Mouse (Mus musculus) limb, embryonic 14.5 days (tissue): ENCODE results near the gene Hnrnph3. TPM values are rescaled to one million over a fixed set of nuclear protein-coding genes. Genes with fewer than 3 reads are reported as not detected.

Experiments
- ATAC-seq: fragments of 200-750 bp; cut with Nextera tagmentation; 2 replicates; pipeline ENCODE4 v1.8.0; 2017; ENCODE audit warnings: low read depth, moderate number of reproducible peaks, moderate TSS enrichment; ENCODE audit not compliant: low FRiP score
- DNase-seq: peaks from one replicate; pipeline ENCODE4 v3.0.0-alpha.2; 2015; ENCODE audit warnings: low spot score
- H3K27ac ChIP-seq: fragments of 300-500 bp; sonication (generic); replicated peaks from 2 replicates; pipeline ENCODE4 v1.5.1; 2014; ENCODE audit warnings: low read depth, mild to moderate bottlenecking, low read length, moderate library complexity, mixed read lengths
- H3K27me3 ChIP-seq: fragments of 300-500 bp; sonication (generic); 2 replicates; pipeline ENCODE4 v1.6.1; 2014; ENCODE audit warnings: low read length, mixed read lengths; ENCODE audit not compliant: control insufficient read depth, insufficient read depth
- H3K36me3 ChIP-seq: fragments of 300-500 bp; sonication (generic); 2 replicates; pipeline ENCODE4 v1.6.1; 2014; ENCODE audit warnings: mild to moderate bottlenecking, low read length, moderate library complexity, mixed read lengths; ENCODE audit not compliant: control insufficient read depth, insufficient read depth
- H3K4me1 ChIP-seq: fragments of 300-500 bp; sonication (generic); 2 replicates; pipeline ENCODE4 v1.6.1; 2014; ENCODE audit warnings: antibody characterized with exemption, low read length, mixed read lengths; ENCODE audit not compliant: control insufficient read depth, insufficient read depth
- H3K4me2 ChIP-seq: fragments of 300-500 bp; sonication (generic); replicated peaks from 2 replicates; pipeline ENCODE4 v1.6.1; 2014; ENCODE audit warnings: low read depth, mild to moderate bottlenecking, low read length, moderate library complexity; ENCODE audit not compliant: severe bottlenecking
- H3K4me3 ChIP-seq: fragments of 300-500 bp; sonication (generic); replicated peaks from 2 replicates; pipeline ENCODE4 v1.5.1; 2014; ENCODE audit warnings: low read length
- H3K9ac ChIP-seq: fragments of 300-500 bp; sonication (generic); 2 replicates; pipeline ENCODE4 v1.6.1; 2014; ENCODE audit warnings: mild to moderate bottlenecking, low read depth, low read length, moderate library complexity; ENCODE audit not compliant: severe bottlenecking
- H3K9me3 ChIP-seq: fragments of 300-500 bp; sonication (generic); 2 replicates; pipeline ENCODE4 v1.6.1; 2016; ENCODE audit warnings: low read length; ENCODE audit not compliant: control insufficient read depth
- POLR2A ChIP-seq: fragments of 200-500 bp; IDR thresholded peaks from 2 replicates; pipeline ENCODE4 v1.8.0; 2012; ENCODE audit warnings: inconsistent platforms, mild to moderate bottlenecking, moderate library complexity, borderline replicate concordance; ENCODE audit not compliant: insufficient read depth, insufficient read length; ENCODE audit errors: extremely low read depth
- WGBS: fragments of 180-500 bp; shearing (Covaris S2); extraction: QIAGEN DNeasy Blood & Tissue Kit; methylation state at CpG from one replicate; pipeline ENCODE4 v1.1.7; 2014; 5-methylcytosine and 5-hydroxymethylcytosine counted together
- polyA plus RNA-seq, 2 experiments: library from polyadenylated mRNA; depleted of rRNA in 1 of 2; stranded (reverse) in 1 of 2; unstranded in 1 of 2; fragments of >200 nt; fragmentation: Nextera tagmentation in 1 of 2; extraction: Ambion mirVana in 1 of 2; gene quantifications; 2 replicates each; pipeline versions ENCODE4 v1.2.1 to v1.2.3; 2012 to 2014

Hnrnph3 gene
- polyA plus RNA-seq (2012; rRNA removed): 94.5 and 119 TPM in 2 replicates
- 54.9 and 71.5 TPM in 2 replicates for polyA plus RNA-seq (2014; fragmentation: Nextera tagmentation; extraction: Ambion mirVana)

GRCm38 (mm10) chr10:63023749-63024579 is at the start of gene Hnrnph3, which contains the start of gene Pbld2:
Hnrnph3 (minus strand) TSS chr10:63024217.
Pbld2 (plus strand) TSS chr10:63024315.
- Histone ChIP-seq H3K9me3 (no peaks in the 10 kb centered on the region), H3K4me2 (peak within 1 kb of the TSS; percentile 67), H3K36me3 (no peaks in the 10 kb centered on the region), H3K4me1 (peaks cover 23% of the 10 kb centered on the region), H3K27ac (peak within 1 kb of the TSS; percentile 100), H3K4me3 (peak within 1 kb of the TSS; percentile 94), H3K27me3 (no peaks in the 10 kb centered on the region), H3K9ac (peak within 1 kb of the TSS; percentile 100)
- ATAC-seq (peak; percentile 95), DNase-seq (peak; percentile 95)
- under 1% methylated on average over 41 of the region's 69 CpGs for WGBS
- peak; percentile 89; the same call in 1 of the 2 replicates for TF ChIP-seq POLR2A

- WGBS: 3% methylated on average over 5 of the region's 5 CpGs
- peak; percentile 79 for DNase-seq
- no peak overlapping the region for H3K9ac ChIP-seq
- H3K36me3 ChIP-seq: no peaks in the 10 kb centered on the region
- no peaks in the 10 kb centered on the region for H3K4me1 ChIP-seq
- ATAC-seq: peak; percentile 76
- H3K4me2 ChIP-seq: no peak overlapping the region
- H3K27ac ChIP-seq: no peak overlapping the region
- no peak for TF ChIP-seq POLR2A
- no peaks in the 10 kb centered on the region for H3K9me3 ChIP-seq
- no peaks in the 10 kb centered on the region for H3K27me3 ChIP-seq
- H3K4me3 ChIP-seq: no peak overlapping the region
These were observed 42.0 kb upstream of the Hnrnph3 start for GRCm38 (mm10) chr10:63065988-63066387.

GRCm38 (mm10) chr10:63065561-63065960 is 41.5 kb upstream of the Hnrnph3 start:
- Histone ChIP-seq H3K9me3 (no peaks in the 10 kb centered on the region), H3K27me3 (no peaks in the 10 kb centered on the region), H3K9ac (no peak overlapping the region), H3K36me3 (no peaks in the 10 kb centered on the region), H3K27ac (no peak overlapping the region), H3K4me1 (no peaks in the 10 kb centered on the region), H3K4me2 (no peak overlapping the region), H3K4me3 (no peak overlapping the region)
- TF ChIP-seq POLR2A: no peak
- no peak for ATAC-seq
- no peak for DNase-seq
- WGBS: 52% methylated on average over 8 of the region's 8 CpGs

- Histone ChIP-seq H3K4me1 (no peaks in the 10 kb centered on the region), H3K9ac (no peak overlapping the region), H3K36me3 (no peaks in the 10 kb centered on the region), H3K9me3 (no peaks in the 10 kb centered on the region), H3K4me2 (no peak overlapping the region), H3K27ac (no peak overlapping the region), H3K4me3 (no peak overlapping the region), H3K27me3 (no peaks in the 10 kb centered on the region)
- DNase-seq (no peak), ATAC-seq (no peak)
- 85% methylated on average over 9 of the region's 9 CpGs for WGBS
- no peak for TF ChIP-seq POLR2A
These were observed 40.5 kb upstream of the Hnrnph3 start for GRCm38 (mm10) chr10:63064516-63064915.

- DNase-seq (no peak), ATAC-seq (no peak)
- TF ChIP-seq POLR2A: no peak
- Histone ChIP-seq H3K4me3 (no peak overlapping the region), H3K4me1 (no peaks in the 10 kb centered on the region), H3K9me3 (no peaks in the 10 kb centered on the region), H3K4me2 (no peak overlapping the region), H3K27me3 (no peaks in the 10 kb centered on the region), H3K9ac (no peak overlapping the region), H3K27ac (no peak overlapping the region), H3K36me3 (no peaks in the 10 kb centered on the region)
- WGBS: 75% methylated on average over 7 of the region's 7 CpGs
These were observed 39.3 kb upstream of the Hnrnph3 start for GRCm38 (mm10) chr10:63063365-63063764.
